Mouse (Mus musculus) kidney, adult 2 months (tissue): ENCODE measurements around the gene Ndufa13. TPM values are rescaled to one million over a fixed set of nuclear protein-coding genes. Genes with fewer than 3 reads are reported as not detected.
A peak's percentile ranks its signal among the peaks of the same experiment; 100 is the strongest.

Source experiments
- DNase-seq: peaks from one replicate; pipeline ENCODE4 v3.0.0; 2021
- H3K27ac ChIP-seq: fragments of 200-500 bp; 2 replicates; pipeline ENCODE4 v1.5.1; 2012; ENCODE audit warnings: low read depth, low read length, control low read depth, inconsistent platforms; ENCODE audit not compliant: insufficient read depth
- H3K27me3 ChIP-seq: fragments of 200-500 bp; replicated peaks from 2 replicates; pipeline ENCODE4 v1.6.1; 2012; ENCODE audit warnings: mild to moderate bottlenecking, moderate library complexity, low read length, inconsistent platforms; ENCODE audit not compliant: control insufficient read depth, insufficient read depth
- H3K36me3 ChIP-seq: fragments of 200-500 bp; 2 replicates; pipeline ENCODE4 v1.6.1; 2012; ENCODE audit warnings: mild to moderate bottlenecking, moderate library complexity, low read length, inconsistent platforms; ENCODE audit not compliant: control insufficient read depth, insufficient read depth
- H3K4me1 ChIP-seq: fragments of 200-500 bp; 2 replicates; pipeline ENCODE4 v1.6.1; 2011; ENCODE audit warnings: low read length; ENCODE audit not compliant: control insufficient read depth, insufficient read depth
- H3K4me3 ChIP-seq: fragments of 200-500 bp; 2 replicates; pipeline ENCODE4 v1.5.1; 2011; ENCODE audit warnings: mild to moderate bottlenecking, low read depth, low read length, control low read depth; ENCODE audit not compliant: insufficient read depth
- CTCF ChIP-seq: fragments of 200-500 bp; conservative IDR thresholded peaks from 2 replicates; pipeline ENCODE4 v1.5.1; 2011; ENCODE audit warnings: low read depth, mild to moderate bottlenecking, control low read depth, low read length, moderate library complexity, mixed read lengths; ENCODE audit not compliant: insufficient read depth, insufficient read length
- POLR2A ChIP-seq: fragments of 200-500 bp; IDR thresholded peaks from one replicate; pipeline ENCODE4 v1.6.1; 2011; ENCODE audit warnings: low read depth, low read length, control low read depth
- WGBS: fragments of 180-500 bp; shearing (Covaris S2); methylation state at CpG from one replicate; pipeline ENCODE4 v1.1.7; 2018; 5-methylcytosine and 5-hydroxymethylcytosine counted together
- polyA plus RNA-seq: library from polyadenylated mRNA; depleted of rRNA; stranded (reverse); fragments of >200 nt; gene quantifications from 2 replicates; pipeline ENCODE4 v1.2.3, GENCODE M21; 2012

The Ndufa13 gene
- polyA plus RNA-seq, 1 experiment, result 372 TPM

- no peak for TF ChIP-seq CTCF
- DNase-seq, result peak; percentile 54
- H3K36me3 ChIP-seq, result no peaks in the 10 kb centered on the region
- 0 out of 2 replicates have a peak, but pooled peaks cover 2% of the 10 kb centered on the region for H3K4me1 ChIP-seq
- H3K27me3 ChIP-seq, result 0 out of 2 replicates have a peak, but pooled peaks cover 2% of the 10 kb centered on the region
- WGBS, result 2% methylated on average over 58 of the region's 60 CpGs
- no peak within 1 kb of the TSS for H3K27ac ChIP-seq
- peak within 1 kb of the TSS; percentile 19 for H3K4me3 ChIP-seq
Measured at GRCm38 (mm10) chr8:69887289-69888243, 14.8 kb downstream of the Ndufa13 start, which contains the start of gene Cilp2. Gene Cilp2 (minus strand): TSS chr8:69887687.

GRCm38 (mm10) chr8:69884141-69884540 lies 18.2 kb downstream of the Ndufa13 start:
- DNase-seq, result no peak
- H3K27me3 ChIP-seq, result 0 out of 2 replicates have a peak, but pooled peaks cover 3% of the 10 kb centered on the region
- 57% methylated on average over 13 of the region's 13 CpGs for WGBS

GRCm38 (mm10) chr8:69882833-69883600 lies 19.3 kb downstream of the Ndufa13 start:
- Histone ChIP-seq H3K4me1 (no peaks in the 10 kb centered on the region), H3K27me3 (0 out of 2 replicates have a peak, but pooled peaks cover 3% of the 10 kb centered on the region), H3K27ac (no peak overlapping the region), H3K36me3 (no peaks in the 10 kb centered on the region), H3K4me3 (no peak overlapping the region)
- DNase-seq, result no peak
- 13% methylated on average over 52 of the region's 52 CpGs for WGBS
- TF ChIP-seq POLR2A (no peak), CTCF (no peak)

More at GRCm38 (mm10) chr8:69884141-69884540, 18.2 kb downstream of the Ndufa13 start:
- no peak overlapping the region for H3K4me3 ChIP-seq
- H3K36me3 ChIP-seq, result no peaks in the 10 kb centered on the region
- 0 out of 2 replicates have a peak, but pooled peaks cover 2% of the 10 kb centered on the region for H3K4me1 ChIP-seq
- no peak for TF ChIP-seq CTCF
- no peak for TF ChIP-seq POLR2A
- H3K27ac ChIP-seq, result no peak overlapping the region

GRCm38 (mm10) chr8:69882021-69882756 lies 20.2 kb downstream of the Ndufa13 start:
- no peak for TF ChIP-seq POLR2A
- no peak for TF ChIP-seq CTCF
- DNase-seq, result peak; percentile 73
- Histone ChIP-seq H3K27ac (no peak overlapping the region), H3K4me1 (no peaks in the 10 kb centered on the region), H3K27me3 (0 out of 2 replicates have a peak, but pooled peaks cover 3% of the 10 kb centered on the region), H3K36me3 (no peaks in the 10 kb centered on the region), H3K4me3 (peak overlapping the region; percentile 27; the same call in 1 of the 2 replicates)
- WGBS, result 5% methylated on average over 103 of the region's 103 CpGs

GRCm38 (mm10) chr8:69881261-69881865 lies 21.0 kb downstream of the Ndufa13 start:
- Histone ChIP-seq H3K4me1 (no peaks in the 10 kb centered on the region), H3K4me3 (peak overlapping the region; percentile 27; the same call in 1 of the 2 replicates), H3K27me3 (0 out of 2 replicates have a peak, but pooled peaks cover 3% of the 10 kb centered on the region), H3K36me3 (no peaks in the 10 kb centered on the region), H3K27ac (no peak overlapping the region)
- no peak for DNase-seq
- 20% methylated on average over 79 of the region's 79 CpGs for WGBS
- TF ChIP-seq CTCF (no peak), POLR2A (no peak)

GRCm38 (mm10) chr8:69880841-69881240 lies 21.5 kb downstream of the Ndufa13 start:
- WGBS, result 17% methylated on average over 37 of the region's 37 CpGs
- no peak overlapping the region for H3K4me3 ChIP-seq

More at GRCm38 (mm10) chr8:69880841-69881240, 21.5 kb downstream of the Ndufa13 start:
- no peaks in the 10 kb centered on the region for H3K36me3 ChIP-seq
- 0 out of 2 replicates have a peak, but pooled peaks cover 3% of the 10 kb centered on the region for H3K27me3 ChIP-seq
- no peaks in the 10 kb centered on the region for H3K4me1 ChIP-seq
- H3K27ac ChIP-seq, result no peak overlapping the region
- no peak for DNase-seq
- TF ChIP-seq CTCF, result no peak
- TF ChIP-seq POLR2A, result no peak
